Mouse (Mus musculus): ENCODE results near the gene C8g. TPM values are rescaled to one million over a fixed set of nuclear protein-coding genes. Genes with fewer than 3 reads are reported as not detected.

The C8g gene
- polyA plus RNA-seq, 1 experiment from 2014 or later: 4.5 TPM

- H3K9me3 ChIP-seq (ENCODE audit: control insufficient read depth, low read length): no peaks in the 10 kb centered on the region
- ATAC-seq: peak; percentile 13
- peaks cover 4% of the 10 kb centered on the region; the same call in 1 of the 2 replicates for H3K36me3 ChIP-seq (ENCODE audit: control insufficient read depth, insufficient read depth)
- peak overlapping the region; percentile 94 for H3K4me2 ChIP-seq (ENCODE audit: low read length)
- peaks cover 20% of the 10 kb centered on the region for H3K4me1 ChIP-seq (replicated peaks; ENCODE audit: control insufficient read depth, insufficient read depth, low read length)
- no peaks in the 10 kb centered on the region for H3K27me3 ChIP-seq (replicated peaks; ENCODE audit: control insufficient read depth, insufficient read depth, low read length)
- WGBS: 29% methylated on average over 5 of the region's 5 CpGs
- H3K9ac ChIP-seq (replicated peaks; ENCODE audit: low read depth, low read length): peak overlapping the region; percentile 73
- peak overlapping the region; percentile 92 for H3K27ac ChIP-seq (ENCODE audit: low read length)
- H3K4me3 ChIP-seq (replicated peaks; ENCODE audit: low read length): peak overlapping the region; percentile 51
Measured at GRCm38 (mm10) chr2:25460135-25460534, 41.4 kb downstream of the C8g start.

- Histone ChIP-seq H3K4me1 (replicated peaks; ENCODE audit: control insufficient read depth, insufficient read depth, low read length) (peaks cover 20% of the 10 kb centered on the region), H3K27ac (ENCODE audit: low read length) (no peak overlapping the region), H3K9ac (replicated peaks; ENCODE audit: low read depth, low read length) (no peak overlapping the region), H3K4me2 (ENCODE audit: low read length) (no peak overlapping the region), H3K27me3 (replicated peaks; ENCODE audit: control insufficient read depth, insufficient read depth, low read length) (no peaks in the 10 kb centered on the region), H3K4me3 (replicated peaks; ENCODE audit: low read length) (no peak overlapping the region), H3K9me3 (ENCODE audit: control insufficient read depth, low read length) (no peaks in the 10 kb centered on the region), H3K36me3 (ENCODE audit: control insufficient read depth, insufficient read depth) (peaks cover 4% of the 10 kb centered on the region; the same call in 1 of the 2 replicates)
- WGBS: 77% methylated on average over 5 of the region's 5 CpGs
- no peak for ATAC-seq
Measured at GRCm38 (mm10) chr2:25458911-25459310, 42.6 kb downstream of the C8g start.

- ATAC-seq: no peak
Measured at GRCm38 (mm10) chr2:25457022-25457896, 44.3 kb downstream of the C8g start.

GRCm38 (mm10) chr2:25456205-25456953 lies 45.1 kb downstream of the C8g start, which contains the start of gene Clic3:
Gene Clic3, plus strand, starts transcription at chr2:25456838.
- Histone ChIP-seq H3K36me3 (ENCODE audit: control insufficient read depth, insufficient read depth) (peaks cover 4% of the 10 kb centered on the region; the same call in 1 of the 2 replicates), H3K4me2 (ENCODE audit: low read length) (no peak within 1 kb of the TSS), H3K9ac (replicated peaks; ENCODE audit: low read depth, low read length) (no peak within 1 kb of the TSS), H3K27ac (ENCODE audit: low read length) (no peak within 1 kb of the TSS), H3K4me3 (replicated peaks; ENCODE audit: low read length) (no peak within 1 kb of the TSS), H3K27me3 (replicated peaks; ENCODE audit: control insufficient read depth, insufficient read depth, low read length) (no peaks in the 10 kb centered on the region), H3K9me3 (ENCODE audit: control insufficient read depth, low read length) (no peaks in the 10 kb centered on the region), H3K4me1 (replicated peaks; ENCODE audit: control insufficient read depth, insufficient read depth, low read length) (peaks cover 20% of the 10 kb centered on the region)
- ATAC-seq: no peak
- 64% methylated on average over 14 of the region's 14 CpGs for WGBS

More at GRCm38 (mm10) chr2:25457022-25457896, 44.3 kb downstream of the C8g start:
- Histone ChIP-seq H3K36me3 (ENCODE audit: control insufficient read depth, insufficient read depth) (peaks cover 4% of the 10 kb centered on the region; the same call in 1 of the 2 replicates), H3K27me3 (replicated peaks; ENCODE audit: control insufficient read depth, insufficient read depth, low read length) (no peaks in the 10 kb centered on the region), H3K4me2 (ENCODE audit: low read length) (no peak overlapping the region), H3K27ac (ENCODE audit: low read length) (no peak overlapping the region), H3K9ac (replicated peaks; ENCODE audit: low read depth, low read length) (no peak overlapping the region), H3K4me3 (replicated peaks; ENCODE audit: low read length) (no peak overlapping the region), H3K9me3 (ENCODE audit: control insufficient read depth, low read length) (no peaks in the 10 kb centered on the region), H3K4me1 (replicated peaks; ENCODE audit: control insufficient read depth, insufficient read depth, low read length) (peaks cover 20% of the 10 kb centered on the region)
- 85% methylated on average over 9 of the region's 9 CpGs for WGBS

- H3K4me1 ChIP-seq (replicated peaks; ENCODE audit: control insufficient read depth, insufficient read depth, low read length): no peaks in the 10 kb centered on the region
- H3K9me3 ChIP-seq (ENCODE audit: control insufficient read depth, low read length): no peaks in the 10 kb centered on the region
- no peak for ATAC-seq
- H3K27me3 ChIP-seq (replicated peaks; ENCODE audit: control insufficient read depth, insufficient read depth, low read length): no peaks in the 10 kb centered on the region
- H3K9ac ChIP-seq (replicated peaks; ENCODE audit: low read depth, low read length): no peak overlapping the region
- no peak overlapping the region for H3K4me2 ChIP-seq (ENCODE audit: low read length)
- H3K36me3 ChIP-seq (ENCODE audit: control insufficient read depth, insufficient read depth): peaks cover under 1% of the 10 kb centered on the region; the same call in 1 of the 2 replicates
- no peak overlapping the region for H3K27ac ChIP-seq (ENCODE audit: low read length)
- WGBS: 31% methylated on average over 1 of the region's 1 CpGs
- no peak overlapping the region for H3K4me3 ChIP-seq (replicated peaks; ENCODE audit: low read length)
Measured at GRCm38 (mm10) chr2:25452951-25453350, 48.6 kb downstream of the C8g start.

- Histone ChIP-seq H3K4me3 (replicated peaks; ENCODE audit: low read length) (no peak overlapping the region), H3K9ac (replicated peaks; ENCODE audit: low read depth, low read length) (no peak overlapping the region), H3K9me3 (ENCODE audit: control insufficient read depth, low read length) (no peaks in the 10 kb centered on the region), H3K36me3 (ENCODE audit: control insufficient read depth, insufficient read depth) (no peaks in the 10 kb centered on the region), H3K4me2 (ENCODE audit: low read length) (no peak overlapping the region), H3K4me1 (replicated peaks; ENCODE audit: control insufficient read depth, insufficient read depth, low read length) (no peaks in the 10 kb centered on the region), H3K27me3 (replicated peaks; ENCODE audit: control insufficient read depth, insufficient read depth, low read length) (no peaks in the 10 kb centered on the region), H3K27ac (ENCODE audit: low read length) (no peak overlapping the region)
- 92% methylated on average over 8 of the region's 8 CpGs for WGBS
- ATAC-seq: no peak
Measured at GRCm38 (mm10) chr2:25450853-25451647, 50.5 kb downstream of the C8g start.

Other genes with a start within 250 kb of the C8g start
- 16.0 and 16.2 TPM in 2 replicates for gene Tmem203, start 246.3 kb downstream of the C8g start, polyA plus RNA-seq (2015; fragmentation: Nextera tagmentation; extraction: Ambion mirVana)
- gene Tprn, start 239.1 kb downstream of the C8g start, polyA plus RNA-seq (2015; fragmentation: Nextera tagmentation; extraction: Ambion mirVana): 14.8 and 16.4 TPM in 2 replicates
- 199 and 204 TPM in 2 replicates for gene Ssna1, start 229.3 kb downstream of the C8g start, polyA plus RNA-seq (2015; fragmentation: Nextera tagmentation; extraction: Ambion mirVana)
- 150 and 159 TPM in 2 replicates for gene Anapc2, start 229.2 kb downstream of the C8g start, polyA plus RNA-seq (2015; fragmentation: Nextera tagmentation; extraction: Ambion mirVana)
- not detected in 2 replicates for gene Tmem210, start 213.6 kb downstream of the C8g start, polyA plus RNA-seq (2015; fragmentation: Nextera tagmentation; extraction: Ambion mirVana)
- gene Lrrc26, start 211.8 kb downstream of the C8g start, polyA plus RNA-seq (2015; fragmentation: Nextera tagmentation; extraction: Ambion mirVana): 0.21 TPM in 1 of 2 replicates, not detected in the other
- 19.0 and 29.4 TPM in 2 replicates for gene Grin1, start 182.5 kb downstream of the C8g start, polyA plus RNA-seq (2015; fragmentation: Nextera tagmentation; extraction: Ambion mirVana)
- 50.6 and 54.6 TPM in 2 replicates for gene Man1b1, start 169.4 kb downstream of the C8g start, polyA plus RNA-seq (2015; fragmentation: Nextera tagmentation; extraction: Ambion mirVana)
- 21.5 and 26.9 TPM in 2 replicates for gene Dpp7, start 145.4 kb downstream of the C8g start, polyA plus RNA-seq (2015; fragmentation: Nextera tagmentation; extraction: Ambion mirVana)
- 3.3 and 7.5 TPM in 2 replicates for gene Uap1l1, start 136.0 kb downstream of the C8g start, polyA plus RNA-seq (2015; fragmentation: Nextera tagmentation; extraction: Ambion mirVana)
- gene Sapcd2, start 129.4 kb downstream of the C8g start, polyA plus RNA-seq (2015; fragmentation: Nextera tagmentation; extraction: Ambion mirVana): 23.8 and 29.9 TPM in 2 replicates
- gene Entpd2, start 105.8 kb downstream of the C8g start, polyA plus RNA-seq (2015; fragmentation: Nextera tagmentation; extraction: Ambion mirVana): 5.2 and 6.2 TPM in 2 replicates
- 384 and 515 TPM in 2 replicates for gene Npdc1, start 102.4 kb downstream of the C8g start, polyA plus RNA-seq (2015; fragmentation: Nextera tagmentation; extraction: Ambion mirVana)
- gene Fut7, start 78.5 kb downstream of the C8g start, polyA plus RNA-seq (2015; fragmentation: Nextera tagmentation; extraction: Ambion mirVana): 0.31 TPM in 1 of 2 replicates, not detected in the other
- 12.2 and 14.9 TPM in 2 replicates for gene Abca2, start 73.0 kb downstream of the C8g start, polyA plus RNA-seq (2015; fragmentation: Nextera tagmentation; extraction: Ambion mirVana)
- 2.4 and 4.6 TPM in 2 replicates for gene Clic3, start 44.9 kb downstream of the C8g start, polyA plus RNA-seq (2015; fragmentation: Nextera tagmentation; extraction: Ambion mirVana)
- 89.2 and 108 TPM in 2 replicates for gene Paxx, start 40.6 kb downstream of the C8g start, polyA plus RNA-seq (2015; fragmentation: Nextera tagmentation; extraction: Ambion mirVana)
- 212 and 217 TPM in 2 replicates for gene Ptgds, start 31.7 kb downstream of the C8g start, polyA plus RNA-seq (2015; fragmentation: Nextera tagmentation; extraction: Ambion mirVana)
- gene Lcn12, start 7.8 kb downstream of the C8g start, polyA plus RNA-seq (2015; fragmentation: Nextera tagmentation; extraction: Ambion mirVana): not detected in 2 replicates
- 133 and 156 TPM in 2 replicates for gene Fbxw5, start 969 bp downstream of the C8g start, polyA plus RNA-seq (2015; fragmentation: Nextera tagmentation; extraction: Ambion mirVana)
- 26.8 and 29.5 TPM in 2 replicates for gene Traf2, start 45.2 kb upstream of the C8g start, polyA plus RNA-seq (2015; fragmentation: Nextera tagmentation; extraction: Ambion mirVana)
- 327 and 359 TPM in 2 replicates for gene Edf1, start 56.1 kb upstream of the C8g start, polyA plus RNA-seq (2015; fragmentation: Nextera tagmentation; extraction: Ambion mirVana)
- 1.0 and 2.8 TPM in 2 replicates for gene Mamdc4, start 73.1 kb upstream of the C8g start, polyA plus RNA-seq (2015; fragmentation: Nextera tagmentation; extraction: Ambion mirVana)
- gene Phpt1, start 73.5 kb upstream of the C8g start, polyA plus RNA-seq (2015; fragmentation: Nextera tagmentation; extraction: Ambion mirVana): 141 and 145 TPM in 2 replicates
- gene Ajm1, start 80.0 kb upstream of the C8g start, polyA plus RNA-seq (2015; fragmentation: Nextera tagmentation; extraction: Ambion mirVana): 5.8 and 7.7 TPM in 2 replicates
- 67.5 and 73.6 TPM in 2 replicates for gene Rabl6, start 106.8 kb upstream of the C8g start, polyA plus RNA-seq (2015; fragmentation: Nextera tagmentation; extraction: Ambion mirVana)
- gene Ccdc183, start 116.0 kb upstream of the C8g start, polyA plus RNA-seq (2015; fragmentation: Nextera tagmentation; extraction: Ambion mirVana): 0.17 and 0.24 TPM in 2 replicates
- 20.6 and 28.9 TPM in 2 replicates for gene Tmem141, start 120.3 kb upstream of the C8g start, polyA plus RNA-seq (2015; fragmentation: Nextera tagmentation; extraction: Ambion mirVana)
- gene Fcna, start 126.3 kb upstream of the C8g start, polyA plus RNA-seq (2015; fragmentation: Nextera tagmentation; extraction: Ambion mirVana): 2.3 and 4.1 TPM in 2 replicates
- gene Lcn8, start 151.4 kb upstream of the C8g start, polyA plus RNA-seq (2015; fragmentation: Nextera tagmentation; extraction: Ambion mirVana): not detected in 2 replicates
- gene Lcn5, start 156.2 kb upstream of the C8g start, polyA plus RNA-seq (2015; fragmentation: Nextera tagmentation; extraction: Ambion mirVana): not detected in 2 replicates
- not detected in 2 replicates for gene Lcn6, start 175.1 kb upstream of the C8g start, polyA plus RNA-seq (2015; fragmentation: Nextera tagmentation; extraction: Ambion mirVana)
- gene Lcn10, start 181.0 kb upstream of the C8g start, polyA plus RNA-seq (2015; fragmentation: Nextera tagmentation; extraction: Ambion mirVana): not detected in 2 replicates
- gene Obp2a, start 198.3 kb upstream of the C8g start, polyA plus RNA-seq (2015; fragmentation: Nextera tagmentation; extraction: Ambion mirVana): not detected in 2 replicates
- gene Bmyc, start 205.0 kb upstream of the C8g start, polyA plus RNA-seq (2015; fragmentation: Nextera tagmentation; extraction: Ambion mirVana): 105 and 127 TPM in 2 replicates
- not detected in 2 replicates for gene Obp2b, start 235.3 kb upstream of the C8g start, polyA plus RNA-seq (2015; fragmentation: Nextera tagmentation; extraction: Ambion mirVana)

Measured in forebrain, embryonic 16.5 days (tissue).